Mouse (Mus musculus) spleen, postnatal 14 days (tissue): ENCODE data around the gene Vwce.

ENCODE experiments used
- DNase-seq, 2 experiments: peaks; one replicate each; pipeline ENCODE4 v3.0.0; 2021 to 2022; ENCODE audit warnings: low spot score in 2 of 2

Vwce gene

GRCm38 (mm10) chr19:10640589-10641378, 6.8 kb downstream of the Vwce start:
- DNase-seq: no peak

DNA sequence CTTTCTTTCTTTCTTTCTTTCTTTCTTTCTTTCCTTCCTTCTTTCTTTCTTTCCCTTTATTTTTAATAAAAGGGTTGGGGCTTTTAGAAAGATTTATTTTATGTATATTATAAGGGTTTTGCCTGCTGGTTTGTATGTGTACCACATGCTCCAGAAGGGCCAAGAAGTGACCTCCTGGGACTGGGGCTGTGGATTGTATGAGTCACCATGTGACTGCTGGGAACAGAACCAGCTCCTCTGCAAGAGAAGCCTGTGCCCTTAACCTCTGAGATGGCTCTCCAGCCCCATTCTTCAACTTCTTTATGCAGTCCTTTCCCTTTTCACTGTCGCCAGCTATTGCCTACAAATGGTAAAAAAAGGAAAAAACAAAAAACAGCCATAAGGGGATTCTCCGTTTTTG, 11.6 kb downstream of the Vwce start:
- no peak for DNase-seq

- DNase-seq: no peak
Observed at GRCm38 (mm10) chr19:10648156-10648555, 14.1 kb downstream of the Vwce start.

DNA sequence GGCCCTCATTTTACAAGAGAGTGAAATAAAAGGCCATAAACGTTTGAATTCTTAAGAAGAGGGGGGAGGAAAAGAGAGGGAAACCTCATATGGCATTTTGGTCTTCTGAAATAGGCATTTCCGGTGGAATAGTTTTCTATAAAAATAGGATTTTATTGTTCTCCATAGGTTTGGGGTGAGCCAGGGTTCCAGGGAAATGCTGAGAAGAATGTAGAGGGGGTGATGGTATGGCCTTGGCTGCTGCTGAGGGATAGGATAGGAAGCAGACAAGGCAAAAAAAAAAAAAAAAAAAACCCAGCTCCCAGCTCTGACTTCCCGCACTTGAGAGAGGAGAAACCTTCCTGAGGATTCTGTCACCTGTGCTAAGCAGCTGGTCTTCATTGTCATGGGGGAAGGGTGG, 22.0 kb downstream of the Vwce start:
- no peak for DNase-seq

DNA sequence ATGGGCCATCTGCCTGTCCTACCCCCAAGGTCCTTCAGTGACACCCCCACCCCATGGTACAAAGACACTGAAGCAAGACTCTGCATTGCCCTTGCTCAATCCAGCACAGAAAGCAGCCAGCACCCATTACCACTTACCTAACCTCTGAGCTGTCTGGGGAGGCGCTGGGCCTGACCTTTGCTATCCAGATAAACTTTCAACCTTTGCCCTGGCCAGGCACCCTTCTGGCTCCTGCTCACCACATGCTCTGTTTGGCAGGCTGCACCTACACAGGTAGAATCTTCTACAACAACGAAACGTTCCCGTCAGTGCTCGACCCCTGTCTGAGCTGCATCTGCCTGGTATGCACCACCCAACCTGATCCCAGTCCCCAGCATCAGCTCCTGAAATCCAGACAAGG, 23.7 kb downstream of the Vwce start:
- DNase-seq: no peak

DNA sequence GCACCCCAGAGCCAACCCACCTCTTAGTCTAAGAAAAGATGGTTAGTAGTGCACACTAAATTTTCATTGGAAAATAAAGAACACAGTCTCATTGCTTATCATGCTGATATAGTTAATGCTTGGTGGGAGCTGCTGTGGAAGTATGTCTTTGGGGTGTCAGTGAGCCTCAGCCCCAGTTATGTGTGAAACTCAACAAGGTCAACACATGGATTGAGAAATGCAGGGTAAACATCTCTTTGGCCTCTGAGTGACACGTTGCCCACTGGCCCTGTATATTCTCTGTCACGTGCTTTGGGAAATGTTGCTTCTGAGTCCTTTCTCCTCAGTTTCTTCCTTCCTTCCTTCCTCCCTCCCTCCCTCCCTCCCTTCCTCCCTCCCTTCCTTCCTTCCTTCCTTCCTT, 24.4 kb downstream of the Vwce start:
- no peak for DNase-seq

GRCm38 (mm10) chr19:10661373-10661772, 27.4 kb downstream of the Vwce start:
- DNase-seq: peak in 1 of 2 experiments; percentile 44

DNA sequence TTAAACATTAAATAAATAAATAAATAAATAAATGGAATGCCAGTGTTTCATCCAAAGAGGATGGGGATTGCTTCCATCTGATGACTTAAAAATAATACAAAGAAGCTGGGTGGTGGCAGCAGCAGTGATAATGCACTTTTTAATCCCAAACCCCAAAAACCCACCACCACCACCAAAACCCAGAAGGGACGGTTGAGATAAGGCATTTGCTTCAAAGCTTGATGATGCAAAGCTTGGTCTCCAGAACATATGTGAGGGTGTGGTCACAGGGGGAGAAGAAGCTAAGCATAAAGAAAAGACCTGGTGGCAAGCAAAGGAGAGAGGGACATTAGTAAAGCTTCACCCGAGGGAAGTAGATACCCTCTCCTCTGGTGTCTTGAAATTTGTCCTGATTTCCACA, 27.9 kb downstream of the Vwce start:
- no peak for DNase-seq

GRCm38 (mm10) chr19:10662665-10663064, 28.7 kb downstream of the Vwce start:
- no peak for DNase-seq

GRCm38 (mm10) chr19:10665093-10665492, 31.1 kb downstream of the Vwce start:
- no peak for DNase-seq

GRCm38 (mm10) chr19:10665499-10665898, 31.5 kb downstream of the Vwce start:
- peak; percentile 56 to 71 for DNase-seq

DNA sequence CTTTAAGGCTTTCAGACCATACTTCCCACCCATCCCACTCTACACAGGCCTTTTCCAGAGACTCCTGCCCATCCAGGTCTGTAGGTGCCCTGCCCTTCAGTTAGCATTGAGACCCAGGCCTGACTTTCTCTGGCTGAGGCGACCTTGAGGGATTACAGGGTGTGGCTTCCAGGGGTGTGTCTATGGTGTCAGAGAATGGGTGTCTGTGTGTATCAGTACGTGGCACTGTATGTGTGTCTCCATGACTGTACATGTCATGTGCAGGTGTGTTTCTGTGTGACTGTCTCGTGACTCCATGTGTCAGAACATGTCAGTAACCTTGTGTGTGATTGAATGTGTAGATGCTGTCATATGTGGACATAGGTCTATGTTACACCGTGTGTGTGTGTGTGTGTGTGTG, 37.3 kb downstream of the Vwce start:
- no peak for DNase-seq

GRCm38 (mm10) chr19:10671854-10672417, 37.9 kb downstream of the Vwce start:
- DNase-seq: no peak

DNA sequence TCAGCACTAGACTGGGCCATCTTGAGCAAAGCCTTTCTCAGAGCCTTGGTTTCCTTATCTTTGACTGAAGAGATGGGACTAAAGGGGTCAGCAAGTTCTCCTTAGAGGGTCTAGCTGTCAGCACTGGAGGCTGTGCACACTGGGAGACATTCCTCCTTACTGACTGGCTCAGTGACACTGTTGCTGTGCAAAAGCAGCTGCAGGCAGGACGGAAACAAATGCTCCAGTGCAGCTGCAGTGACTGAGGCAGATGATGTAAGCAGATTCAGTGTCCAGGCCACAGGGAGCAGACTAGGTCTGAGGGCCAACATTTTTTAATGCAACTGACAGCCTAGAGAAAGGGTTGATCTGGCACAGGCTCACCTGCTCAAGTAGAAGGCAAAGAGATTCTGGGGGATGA, 39.3 kb downstream of the Vwce start:
- no peak for DNase-seq

DNA sequence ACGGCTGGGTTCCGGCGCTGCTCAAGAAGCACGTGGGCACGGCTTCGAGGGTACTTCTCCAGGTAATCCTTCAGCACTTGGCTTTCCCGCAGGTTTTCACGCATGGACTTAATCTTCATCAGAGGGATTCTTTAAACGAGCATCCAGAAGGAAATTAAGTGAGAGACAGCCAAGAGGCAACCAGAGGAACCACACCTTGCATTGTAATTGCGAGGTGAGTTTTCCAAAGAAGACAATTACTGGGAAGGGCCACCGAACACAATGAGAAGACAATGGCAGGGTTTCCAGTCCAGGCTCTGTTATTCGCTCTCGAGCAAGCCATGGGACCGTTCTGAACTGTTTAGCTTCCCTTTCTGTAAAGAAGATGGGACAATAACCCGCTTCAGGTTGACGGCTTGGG, 42.6 kb downstream of the Vwce start:
- no peak for DNase-seq

DNA sequence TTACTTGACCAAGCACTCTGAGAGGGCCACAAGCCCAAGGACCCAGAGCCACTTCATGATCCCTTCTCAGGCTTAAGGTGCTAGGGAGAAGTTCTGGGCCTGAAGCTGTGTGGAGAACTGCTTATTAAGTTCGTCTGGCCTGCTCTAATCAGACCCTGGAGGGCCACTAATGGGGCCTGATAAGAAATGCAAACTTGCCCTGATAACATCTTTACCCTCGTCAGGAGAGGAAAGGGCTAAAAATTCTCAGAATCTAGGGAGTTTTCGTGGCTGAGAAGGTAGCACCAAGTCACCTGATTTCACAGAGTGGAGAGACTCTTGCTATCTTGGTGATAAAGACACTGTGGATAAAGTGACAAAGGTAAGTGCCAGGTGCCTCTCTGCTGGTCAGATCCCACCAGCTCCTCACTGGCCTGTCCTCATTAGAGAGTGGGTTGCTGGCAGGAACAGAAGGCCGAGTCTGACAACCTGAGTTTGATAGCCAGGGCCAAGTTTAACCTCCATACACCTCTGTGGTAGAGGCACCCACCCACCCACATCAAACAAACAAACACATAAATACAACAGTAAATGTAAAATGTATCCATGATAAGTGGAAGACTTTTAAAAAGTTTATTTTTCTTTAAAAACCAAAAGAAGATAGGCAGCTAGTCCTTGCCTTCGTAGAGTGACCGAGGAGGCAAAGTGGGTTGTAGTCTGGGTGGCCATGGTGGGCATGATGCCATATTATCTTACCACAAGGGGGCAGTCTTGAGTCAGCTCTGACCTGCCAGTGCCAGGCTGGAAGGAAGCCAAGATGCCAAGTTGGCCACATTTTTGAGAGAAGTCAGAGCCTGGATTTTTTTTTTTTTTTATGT, 44.1 kb downstream of the Vwce start, which contains the start of gene Pga5:
Gene Pga5, minus strand, starts transcription at position 157 of the 857 bp plus-strand sequence.
- peak; percentile 37 to 74 for DNase-seq

GRCm38 (mm10) chr19:10678772-10679067, 44.7 kb downstream of the Vwce start:
- no peak for DNase-seq

GRCm38 (mm10) chr19:10681571-10681970, 47.6 kb downstream of the Vwce start:
- no peak for DNase-seq

GRCm38 (mm10) chr19:10685081-10685480, 51.1 kb downstream of the Vwce start:
- no peak for DNase-seq

GRCm38 (mm10) chr19:10685727-10686126, 51.7 kb downstream of the Vwce start:
- no peak for DNase-seq

DNA sequence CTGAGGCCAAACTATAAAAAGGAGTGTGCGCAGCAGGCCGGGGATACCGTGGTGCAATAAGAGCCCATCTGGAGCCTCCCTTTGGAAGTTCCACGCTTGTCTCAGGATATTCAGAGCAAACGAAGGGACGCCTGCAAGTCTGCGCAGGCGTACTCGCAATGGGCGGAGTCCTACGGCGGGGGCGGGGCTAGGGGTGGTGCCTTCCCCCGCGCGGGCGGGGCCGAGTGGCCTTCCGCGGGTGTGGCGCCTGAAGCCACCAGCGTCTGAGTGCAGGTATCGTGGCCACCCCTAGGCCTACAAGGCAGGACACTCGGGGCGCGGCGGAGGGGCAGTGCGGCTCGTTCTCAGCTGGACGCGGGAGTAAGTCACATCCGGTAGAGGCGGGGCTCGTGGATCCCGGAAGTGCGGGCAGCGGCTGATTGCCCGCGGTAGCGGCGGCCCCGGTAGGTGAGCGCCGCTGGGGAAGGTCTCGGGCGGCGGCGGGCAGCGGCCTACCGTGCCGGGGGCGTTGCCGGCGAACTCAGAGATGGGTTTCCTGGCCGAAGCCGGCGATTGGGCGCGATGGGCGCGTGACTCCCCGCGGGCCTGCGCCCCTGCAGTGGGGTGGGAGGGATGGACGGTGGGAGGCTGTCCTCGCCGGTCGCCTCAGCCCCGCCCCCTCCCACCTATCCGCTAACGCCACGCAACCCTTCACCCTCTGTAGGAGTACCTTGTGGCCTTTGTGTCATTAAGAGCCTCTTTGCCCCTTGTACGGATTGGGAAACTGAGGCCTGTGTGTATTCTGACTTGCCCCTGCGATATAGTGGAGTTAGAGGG, 54.7 kb downstream of the Vwce start, which contains the start of gene Vps37c:
Gene Vps37c, plus strand, starts transcription at position 199 of the 816 bp plus-strand sequence.
- peak; percentile 95 to 96 for DNase-seq
